Mouse (Mus musculus) left cerebral cortex, postnatal 4 days (tissue): ENCODE results near the gene Gm10197. TPM values are rescaled to one million over a fixed set of nuclear protein-coding genes. Genes with fewer than 3 reads are reported as not detected.

Experiments used
- DNase-seq: peaks from one replicate; pipeline ENCODE4 v3.0.0-alpha.2; 2022
- intact Hi-C: fragments of 180-260 bp; cut with DNase I; formaldehyde crosslinking; loops from one replicate; pipeline ENCODE4 v1.15.1; 2025
- total RNA-seq, 2 experiments: library from RNA; stranded (reverse); gene quantifications; 2 replicates each; pipeline ENCODE4 v1.2.3; 2021

Gene Gm10197
- total RNA-seq, 2 experiments from 2014 or later, result not detected

DNA sequence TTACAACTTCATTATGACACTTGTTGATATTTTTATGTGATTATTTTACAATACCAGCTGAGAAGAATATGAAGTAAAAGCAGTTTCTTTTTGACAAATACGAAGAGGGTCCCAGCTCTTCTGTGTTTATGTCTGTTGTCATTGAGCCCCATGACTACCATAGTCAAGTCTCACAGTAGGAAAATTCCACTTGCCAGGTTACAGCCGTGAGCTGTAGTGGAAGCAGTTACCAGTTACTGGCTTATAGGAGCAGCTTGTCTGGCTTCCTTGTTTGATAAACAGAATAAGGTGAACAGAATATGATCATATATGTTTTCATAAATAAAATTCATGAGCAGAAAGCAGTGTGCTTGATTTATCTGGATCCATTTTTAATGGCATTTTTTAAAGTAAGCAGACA, 7.0 kb downstream of the Gm10197 start:
- DNase-seq, result no peak
- intact Hi-C loops, result no loop called here

DNA sequence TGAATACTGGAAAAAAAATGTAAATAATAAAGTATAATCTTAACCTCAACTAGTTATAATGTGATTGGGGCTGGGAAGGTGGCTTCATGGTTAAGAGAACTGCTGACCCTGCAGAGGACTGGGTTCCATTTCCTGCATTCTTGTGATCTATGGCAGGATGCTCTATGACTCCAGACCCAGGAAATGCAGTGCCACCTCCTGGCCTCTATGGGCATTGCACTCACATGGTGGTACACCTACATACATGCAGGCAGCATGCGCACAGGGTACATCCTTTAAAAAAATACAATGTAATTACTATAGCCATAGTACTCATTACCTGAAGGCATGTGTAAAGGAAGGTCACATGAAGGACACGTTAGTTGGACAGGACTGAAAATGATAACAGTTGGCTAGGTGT, 8.6 kb downstream of the Gm10197 start:
- intact Hi-C loops, result no loop called here
- DNase-seq, result peak; percentile 56

DNA sequence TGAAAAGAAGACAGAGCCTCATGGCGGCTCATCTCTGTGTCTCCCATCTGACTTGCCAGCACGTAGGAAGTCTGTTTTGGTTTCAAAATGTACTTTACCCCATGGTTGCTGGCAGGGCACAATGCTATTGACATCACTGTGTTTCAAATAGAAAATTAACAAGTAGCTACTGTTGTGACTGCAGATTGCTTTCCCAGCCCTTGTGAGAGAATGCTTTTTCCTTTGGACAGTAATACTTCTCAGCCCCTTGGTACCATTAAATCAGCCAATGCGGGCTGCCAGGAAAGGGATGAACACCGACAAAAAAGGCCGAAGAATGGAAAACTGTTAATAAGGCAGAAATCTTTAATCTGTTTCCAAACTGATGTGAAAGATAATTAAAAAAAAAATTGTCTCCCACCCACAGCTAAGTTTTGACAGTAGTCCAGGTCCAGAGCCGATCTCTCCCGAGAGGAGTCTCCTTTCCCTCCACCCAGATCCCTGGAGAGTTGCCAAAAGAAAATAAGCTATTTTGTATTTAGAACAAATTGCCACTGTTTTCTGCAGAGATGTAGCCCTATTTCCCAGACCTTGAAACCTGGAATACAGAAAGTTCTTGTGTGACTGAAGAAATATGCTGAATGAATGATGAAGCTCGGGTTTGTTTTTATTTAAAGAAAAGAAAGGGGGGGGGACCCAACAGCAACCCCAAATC, 11.2 kb downstream of the Gm10197 start:
- peak; percentile 36 for DNase-seq
- intact Hi-C loops, result no loop called here

DNA sequence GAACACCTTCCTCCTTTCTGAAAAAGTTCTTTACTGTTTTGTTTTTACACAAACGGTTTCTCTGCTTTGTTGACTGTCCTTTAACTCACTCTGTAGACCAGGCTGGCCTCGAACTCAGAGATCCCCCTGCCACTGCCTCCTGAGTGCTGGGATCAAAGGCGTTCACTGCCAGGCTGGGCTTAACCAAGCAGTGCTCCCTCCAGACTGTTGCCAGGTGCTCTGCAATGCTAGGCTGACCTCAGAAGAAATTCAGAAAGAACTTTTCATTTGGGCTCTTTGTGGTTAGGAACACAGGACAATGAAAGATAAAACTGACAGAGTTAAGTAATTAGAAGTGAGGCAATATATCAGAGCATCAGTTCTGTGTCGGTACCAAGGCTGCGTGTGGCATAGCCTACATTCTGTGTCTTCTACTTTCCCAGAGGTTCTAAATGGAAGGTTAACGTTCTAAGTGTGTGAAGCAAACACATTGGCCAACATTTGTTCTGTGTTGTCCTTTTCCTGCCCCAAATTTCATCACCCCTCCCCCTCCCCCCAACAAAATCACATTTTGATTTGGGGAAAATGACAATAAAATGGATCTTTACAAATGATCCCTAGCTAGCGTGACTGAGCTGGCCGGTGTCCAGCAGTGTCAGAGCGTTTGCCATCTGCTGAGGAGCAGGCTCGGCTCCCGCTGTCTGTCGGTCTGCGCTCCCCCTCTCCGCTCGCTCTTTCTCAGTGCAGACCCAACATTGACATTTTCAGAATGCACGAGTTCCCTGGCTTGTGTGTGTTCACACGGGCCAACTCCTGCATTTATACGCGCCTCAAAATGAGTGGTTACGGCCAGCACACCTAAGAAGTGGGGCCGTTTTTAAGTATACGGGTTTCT, 12.2 kb downstream of the Gm10197 start:
- DNase-seq, result peak; percentile 95
- intact Hi-C loops, result no loop called here

DNA sequence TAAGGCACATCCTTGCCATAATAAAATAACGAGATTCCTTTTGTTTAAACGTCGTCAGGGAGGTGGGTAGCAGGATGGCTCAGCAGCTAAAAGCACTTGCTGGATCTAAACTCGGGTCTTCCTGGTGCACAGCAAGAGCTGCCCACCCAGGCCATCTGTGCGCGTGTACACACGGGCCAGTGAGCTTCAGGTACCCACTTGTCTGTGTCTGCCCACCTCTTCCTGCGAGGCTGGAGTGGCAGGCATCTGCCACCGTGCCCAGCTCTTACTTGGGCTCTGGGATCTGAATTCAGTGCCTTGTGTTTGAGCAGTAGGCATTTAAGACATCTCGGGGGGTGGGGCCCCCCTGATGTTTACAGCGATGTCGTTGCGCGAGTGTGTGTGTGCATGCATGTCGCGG, 16.5 kb downstream of the Gm10197 start:
- intact Hi-C loops, result no loop called here
- DNase-seq, result peak; percentile 60

DNA sequence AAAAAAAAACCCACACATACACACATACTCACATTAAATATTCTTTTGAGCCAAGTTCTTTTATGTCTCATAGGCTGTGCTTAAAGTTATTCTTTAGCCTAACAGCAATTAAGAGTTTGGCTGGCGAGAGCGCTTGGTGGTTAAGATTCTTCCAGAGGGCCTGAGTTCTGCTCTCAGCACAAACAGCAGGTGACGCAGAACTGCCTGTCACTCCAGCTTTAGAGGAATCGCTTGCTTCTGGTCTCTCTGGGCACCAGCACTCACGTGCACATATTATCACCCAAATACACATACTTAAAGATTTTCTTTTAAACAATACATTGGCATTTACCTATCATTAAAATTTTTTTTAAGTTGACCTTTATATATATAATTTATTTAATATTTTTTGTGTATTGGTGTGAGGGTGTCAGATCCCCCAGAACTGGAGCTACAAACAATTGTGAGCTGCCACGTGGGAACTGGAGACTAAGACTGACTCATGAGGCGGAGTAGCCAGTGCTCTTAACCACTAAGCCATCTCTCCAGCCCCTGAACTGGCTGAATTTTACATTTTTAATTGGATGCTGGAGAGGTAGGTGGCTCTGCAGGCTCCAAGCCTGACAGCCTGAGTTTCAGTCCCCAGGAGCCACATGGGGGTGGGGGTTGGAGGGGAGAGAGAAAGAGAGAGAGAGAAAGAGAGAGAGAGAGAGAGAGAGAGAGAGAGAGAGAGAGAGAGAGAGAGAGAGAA, 17.1 kb downstream of the Gm10197 start:
- no peak for DNase-seq
- intact Hi-C loops, result no loop called here

DNA sequence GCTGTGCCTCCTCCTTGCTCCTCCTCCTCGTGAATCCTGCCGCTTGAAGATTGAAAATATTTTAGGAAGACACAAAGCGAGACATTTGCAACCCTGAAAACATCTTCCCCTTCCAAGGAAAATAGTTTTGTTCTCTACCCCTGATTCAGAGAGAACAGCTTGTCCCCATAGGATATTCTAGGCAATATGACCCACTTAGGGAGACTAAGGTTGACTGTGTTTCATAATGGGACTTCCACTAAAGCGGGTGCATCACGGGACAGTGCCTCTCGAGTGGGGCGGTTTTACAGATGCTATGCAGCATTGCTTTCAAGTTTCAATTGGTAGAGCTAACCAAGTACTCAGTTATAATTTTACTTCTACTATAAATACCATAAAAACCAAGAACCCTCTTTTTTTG, 17.7 kb downstream of the Gm10197 start:
- intact Hi-C loops, result no loop called here
- DNase-seq, result no peak

DNA sequence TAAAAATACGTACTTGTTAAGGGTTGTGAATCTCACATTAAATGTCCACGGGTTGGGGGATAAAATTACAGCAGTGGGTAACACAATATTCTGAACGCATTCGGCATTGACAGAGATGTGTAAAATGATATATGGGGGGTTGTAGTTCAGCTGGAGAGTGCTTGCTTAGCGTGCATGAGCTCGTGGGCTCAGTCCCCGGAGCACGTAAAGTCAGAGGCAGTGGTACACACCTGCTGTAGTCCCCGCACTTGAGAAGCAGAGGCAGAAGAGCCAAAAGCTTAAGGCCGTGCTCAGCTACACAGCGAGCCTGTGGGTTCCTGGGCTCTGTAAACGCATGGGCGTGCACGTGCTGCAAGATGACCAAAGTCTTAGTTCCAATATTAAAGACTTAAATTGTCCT, 25.8 kb downstream of the Gm10197 start:
- intact Hi-C loops, result no loop called here
- no peak for DNase-seq

DNA sequence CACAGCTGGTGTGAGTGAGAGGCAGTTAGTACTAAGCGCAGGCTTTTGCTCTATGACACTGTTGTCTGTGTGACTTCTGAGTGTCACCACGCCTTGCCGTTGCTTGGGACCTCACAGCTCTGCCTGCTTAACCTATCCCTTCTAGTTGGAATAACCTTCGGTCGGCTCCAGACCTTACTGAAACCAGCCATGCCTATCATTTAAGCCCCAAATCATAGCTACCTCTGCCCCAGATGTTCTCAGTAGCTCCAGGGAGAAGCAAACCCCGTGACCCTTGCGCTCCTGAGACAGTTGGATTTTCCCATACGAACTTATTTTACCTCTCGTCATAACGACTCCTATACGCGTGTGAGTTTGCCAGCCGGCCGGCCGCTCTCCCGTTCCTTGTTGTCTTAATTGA, 27.5 kb downstream of the Gm10197 start:
- intact Hi-C loops, result no loop called here
- DNase-seq, result no peak

DNA sequence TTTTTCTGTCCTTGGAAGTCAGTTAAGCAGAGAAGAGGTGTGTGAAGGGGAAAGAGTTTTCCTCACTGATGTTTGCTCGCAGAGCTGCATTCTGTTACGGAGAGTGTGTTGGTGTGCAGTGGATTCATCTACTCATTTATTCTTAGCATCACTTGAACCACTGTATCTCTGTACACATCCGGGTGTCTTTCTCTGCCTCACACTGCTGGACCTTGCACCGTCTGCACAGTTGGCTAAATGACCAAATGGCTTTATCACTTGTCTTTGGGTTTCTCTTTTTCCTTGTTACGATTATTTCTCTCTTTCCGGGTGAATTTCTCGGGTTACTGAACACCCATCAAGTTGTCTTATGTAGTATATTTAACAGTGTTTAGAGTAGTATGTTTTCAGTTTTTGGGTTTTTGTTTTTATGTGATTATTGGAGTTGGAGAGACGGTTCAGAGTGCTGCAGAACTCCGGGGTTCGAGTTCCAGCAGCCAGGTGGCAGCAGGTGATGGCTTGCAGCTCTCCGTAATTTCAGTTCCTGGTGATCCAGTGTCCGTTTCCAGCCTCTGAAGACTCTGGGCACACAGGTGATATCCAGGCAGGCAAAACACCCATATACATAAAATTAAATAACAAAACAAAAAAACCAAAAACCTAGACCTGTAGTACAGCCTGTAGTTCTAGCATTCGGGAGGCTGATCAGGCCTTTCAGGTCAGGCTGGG, 28.2 kb downstream of the Gm10197 start:
- no peak for DNase-seq
- intact Hi-C loops, result no loop called here

DNA sequence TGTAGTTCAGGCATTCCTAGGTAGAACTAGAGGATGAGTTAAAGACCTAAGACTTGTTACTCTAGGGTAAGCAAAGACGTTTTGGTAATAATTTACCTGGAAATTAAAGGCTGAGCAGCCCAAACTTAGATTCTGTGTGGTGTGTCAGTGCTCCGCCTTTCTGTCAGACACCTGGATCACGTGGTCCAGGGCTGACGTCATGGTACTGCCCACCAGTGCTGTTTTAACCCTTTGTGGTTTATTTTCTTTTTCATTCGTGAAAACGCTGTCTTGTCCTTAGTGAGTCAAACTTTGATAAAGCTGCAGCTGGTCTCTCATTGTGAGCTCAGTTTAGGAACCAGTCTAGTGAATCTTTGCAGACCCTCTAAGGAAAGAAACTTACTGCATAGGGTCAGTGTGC, 31.1 kb downstream of the Gm10197 start:
- no peak for DNase-seq
- intact Hi-C loops, result no loop called here

DNA sequence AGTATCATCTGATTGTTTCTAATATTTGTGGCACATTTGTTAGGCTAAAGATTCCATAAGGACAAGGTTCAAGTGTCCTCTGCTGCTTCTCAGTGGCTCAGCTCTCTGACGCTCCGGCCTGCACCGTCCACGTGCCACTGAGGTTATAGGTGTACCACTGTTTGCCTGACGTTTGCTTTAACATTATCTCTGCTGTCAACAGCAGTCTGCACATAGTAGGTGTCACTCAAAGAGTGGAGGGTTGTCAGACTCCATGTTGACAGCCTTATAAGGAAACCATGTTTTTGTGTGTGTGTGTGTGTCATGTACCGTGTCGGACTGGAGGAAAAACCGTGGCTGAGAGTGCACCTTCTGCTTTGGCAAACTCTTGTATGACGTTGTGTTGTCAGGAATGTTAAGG, 36.3 kb downstream of the Gm10197 start:
- no peak for DNase-seq
- intact Hi-C loops, result no loop called here

DNA sequence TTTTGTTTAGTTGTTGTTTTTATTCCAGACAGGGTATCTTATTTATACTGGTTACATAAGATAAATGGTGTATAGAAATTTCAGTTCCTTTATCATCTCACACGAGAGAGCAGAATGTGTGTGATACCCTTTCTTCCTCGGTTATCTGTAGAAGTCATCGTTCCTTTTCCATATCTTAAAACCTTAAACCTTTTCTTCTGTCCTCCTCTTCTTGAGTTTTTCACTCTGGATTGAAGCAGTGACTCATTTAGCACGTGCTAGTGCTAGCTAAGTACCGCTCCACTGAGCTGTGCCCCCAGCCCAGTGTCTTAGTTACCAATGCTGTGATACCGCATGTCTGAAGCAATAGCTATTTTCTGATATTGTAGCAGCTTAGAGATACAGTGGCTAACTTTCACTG, 37.8 kb downstream of the Gm10197 start:
- intact Hi-C loops, result no loop called here

DNA sequence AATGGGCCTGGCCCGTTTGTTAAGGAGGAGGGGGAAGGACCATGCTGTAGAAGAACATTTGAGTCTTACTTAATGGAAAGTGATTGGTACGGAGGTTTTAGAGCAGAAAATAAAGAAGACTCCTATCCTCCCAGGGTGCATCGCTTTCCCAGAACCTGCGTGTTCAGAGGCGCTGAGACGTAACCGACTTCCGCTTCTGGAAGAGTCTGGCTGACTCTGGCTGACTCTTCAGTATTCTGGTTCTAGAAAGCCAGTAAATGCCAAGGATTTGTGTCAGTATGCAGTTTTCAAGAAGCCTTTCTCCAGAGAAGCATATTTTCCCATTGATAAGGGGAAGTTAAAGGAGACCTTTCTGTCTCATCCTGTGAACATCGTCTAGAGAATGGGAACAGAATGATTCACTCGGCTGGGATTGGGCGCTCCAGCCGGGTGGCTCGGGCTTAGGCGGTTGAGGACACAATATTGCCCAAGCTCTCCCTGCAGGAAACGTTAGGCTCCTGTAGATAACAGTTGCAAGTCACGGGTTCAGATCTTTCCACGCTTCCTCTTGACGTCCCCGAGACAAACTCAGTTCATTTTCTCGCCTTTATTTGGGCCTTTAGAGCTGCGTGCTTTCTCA, 39.6 kb downstream of the Gm10197 start:
- no peak for DNase-seq
- intact Hi-C loops, result no loop called here

More for the DNA sequence above, 37.8 kb downstream of the Gm10197 start:
- no peak for DNase-seq

DNA sequence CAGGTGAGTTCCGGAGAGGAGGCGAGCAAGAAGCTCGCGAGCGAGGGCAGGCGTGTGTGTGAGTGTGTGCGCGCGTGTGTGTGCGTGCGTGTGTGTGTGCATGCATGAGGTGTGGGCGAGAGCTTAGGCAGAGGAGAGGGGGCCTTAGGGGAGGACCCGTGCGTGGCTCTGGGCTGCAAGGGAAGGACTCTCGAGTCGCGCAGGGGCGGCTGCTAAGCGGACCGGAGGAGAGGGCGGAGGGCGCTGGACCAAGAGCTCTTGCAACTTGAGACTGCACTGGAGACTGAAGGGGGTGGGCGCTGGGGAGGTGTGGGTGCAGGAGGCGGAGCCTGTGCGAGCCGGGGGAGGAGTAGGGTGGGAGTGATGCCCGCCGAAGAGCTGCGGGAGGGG, 41.6 kb downstream of the Gm10197 start:
- DNase-seq, result peak; percentile 81
- intact Hi-C loops, result no loop called here

DNA sequence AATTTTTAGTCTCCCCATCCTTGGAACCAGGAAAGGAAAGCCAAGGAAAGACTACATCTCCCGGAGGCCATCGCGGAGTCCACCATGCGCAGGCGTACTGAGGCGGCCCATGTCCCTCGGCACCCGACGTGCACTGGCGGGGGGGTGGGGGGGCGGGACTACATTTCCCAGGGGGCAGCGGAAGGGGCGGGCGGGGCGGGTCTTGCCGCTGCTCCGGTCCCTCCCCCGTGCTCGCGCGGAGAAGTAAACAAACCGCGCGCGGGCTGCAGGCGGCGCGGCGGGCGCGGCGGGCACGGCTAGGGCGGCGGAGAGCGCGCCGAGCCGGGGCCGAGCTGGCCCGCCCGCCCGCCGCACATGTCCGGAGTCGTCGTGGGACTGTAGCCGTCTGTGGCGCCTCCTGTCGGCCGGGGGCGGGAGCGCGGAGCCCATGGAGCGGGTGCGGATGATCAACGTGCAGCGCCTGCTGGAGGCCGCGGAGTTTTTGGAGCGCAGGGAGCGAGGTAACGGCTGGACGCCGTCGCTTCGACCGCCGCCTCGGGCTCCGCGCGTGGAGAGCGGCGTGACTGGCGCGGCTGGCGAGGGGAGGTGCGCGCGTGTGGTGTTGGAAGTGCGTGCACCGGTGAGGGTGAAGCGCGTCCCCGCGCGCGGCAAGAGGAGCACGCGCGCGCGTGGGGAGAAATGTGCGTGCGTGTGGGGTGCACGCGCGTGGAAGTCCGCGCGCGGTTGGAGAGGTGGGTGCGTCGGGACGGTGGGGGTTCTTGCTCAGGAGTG, 42.2 kb downstream of the Gm10197 start:
- intact Hi-C loops, result no loop called here
- DNase-seq, result peak; percentile 94

DNA sequence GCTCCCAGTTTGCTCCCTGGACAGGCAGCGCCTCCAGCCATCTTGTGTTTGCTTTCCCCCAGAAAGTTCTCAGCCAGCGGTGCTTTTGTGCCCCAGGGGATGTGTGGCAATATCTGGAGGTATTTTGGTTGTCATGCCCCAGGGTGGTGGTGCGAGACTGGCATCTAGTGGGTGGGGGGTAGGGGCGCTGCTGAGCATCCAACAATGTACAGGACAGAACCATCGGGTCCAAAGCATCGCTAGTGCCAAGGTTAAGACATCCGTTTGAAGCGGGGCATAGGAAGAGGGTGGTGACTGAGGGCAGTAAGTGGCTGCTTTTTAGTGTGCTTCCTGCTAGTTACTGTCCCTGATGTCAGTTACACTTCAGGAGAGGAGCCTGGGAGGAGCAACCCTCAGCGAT, 43.5 kb downstream of the Gm10197 start:
- DNase-seq, result peak; percentile 19
- intact Hi-C loops, result no loop called here

DNA sequence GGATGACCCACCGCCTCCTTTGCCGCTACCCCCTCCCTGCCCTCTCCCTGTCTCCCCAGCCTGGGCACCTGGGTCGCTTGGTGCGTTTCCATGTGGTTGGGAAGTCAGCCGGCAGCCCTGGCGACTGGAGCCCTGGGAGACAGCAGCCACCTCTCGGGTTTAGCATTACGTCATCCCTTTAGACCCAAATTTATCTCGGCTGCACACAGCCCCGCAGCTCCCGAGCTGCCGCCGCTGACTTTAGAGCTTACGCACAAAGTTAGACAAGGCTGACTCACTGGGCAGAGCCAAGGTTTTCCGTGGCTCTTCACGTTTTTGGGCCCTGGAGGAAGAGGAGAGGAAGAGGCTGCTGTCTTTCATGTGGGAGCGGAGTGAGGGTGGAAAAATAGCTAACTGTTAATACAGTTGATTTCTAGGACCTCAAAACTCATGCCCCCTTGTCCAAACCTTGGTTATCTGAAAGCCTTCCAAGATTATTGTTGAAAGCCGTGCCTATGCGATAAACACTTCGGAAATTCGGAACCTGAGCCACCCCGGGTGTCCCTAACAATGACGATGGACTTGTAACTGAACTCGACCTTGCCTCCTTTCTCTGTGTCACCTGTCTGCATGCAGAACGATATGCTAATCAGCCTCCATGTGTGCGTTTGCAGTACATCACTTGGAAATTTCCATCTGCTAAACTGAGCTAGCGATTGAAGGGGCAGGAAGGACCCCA, 45.8 kb downstream of the Gm10197 start:
- DNase-seq, result peak; percentile 47
- intact Hi-C loops, result no loop called here

DNA sequence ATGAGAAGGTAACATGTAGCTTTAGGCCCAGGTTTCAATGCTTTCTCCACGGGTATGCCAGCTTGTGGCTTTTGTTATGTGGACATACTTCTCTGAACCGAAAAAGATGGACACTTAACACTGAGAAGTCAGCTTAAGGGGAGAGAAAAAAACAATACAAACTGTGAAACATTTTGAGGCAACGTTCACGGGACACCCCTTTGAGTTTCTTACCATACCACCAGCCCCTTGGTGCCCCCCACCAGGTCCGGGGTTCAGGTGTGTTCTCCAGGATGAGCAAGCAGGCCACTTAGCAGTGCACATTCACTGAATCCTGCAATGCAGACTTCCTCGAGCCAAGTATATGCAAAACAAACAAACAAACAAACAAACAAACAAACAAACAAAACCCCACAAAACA, 46.7 kb downstream of the Gm10197 start:
- intact Hi-C loops, result no loop called here

More for the DNA sequence above, 46.7 kb downstream of the Gm10197 start:
- no peak for DNase-seq
